Mouse (Mus musculus) thymus, adult 2 months (tissue): ENCODE data around the gene Exoc8.

Experiments
- CTCF ChIP-seq: fragments of 200-500 bp; IDR thresholded peaks from 2 replicates; pipeline ENCODE4 v1.5.1; 2012; ENCODE audit warnings: mild to moderate bottlenecking, control low read depth, low read length, moderate library complexity, borderline replicate concordance; ENCODE audit not compliant: control insufficient read depth, poor library complexity, insufficient read depth; ENCODE audit errors: extremely low read depth
- POLR2A ChIP-seq: fragments of 200-500 bp; IDR thresholded peaks from 2 replicates; pipeline ENCODE4 v1.6.1; 2012; ENCODE audit warnings: mild to moderate bottlenecking, low read length, control low read depth, moderate library complexity; ENCODE audit not compliant: control insufficient read depth, poor library complexity, insufficient read depth; ENCODE audit errors: extremely low read depth

- TF ChIP-seq CTCF = no peak
- TF ChIP-seq POLR2A = no peak
Measured at GRCm38 (mm10) chr8:124930086-124930485, 32.6 kb upstream of the Exoc8 start.
